Mouse (Mus musculus) mouse trophoblast stem cell (cell line): ENCODE results near the gene Tgfb3.

Source experiments
- in situ Hi-C, 2 experiments: fragments of 300-500 bp; cut with MseI, MboI; formaldehyde crosslinking; loops; 2 replicates in 1 of 2; 3 replicates in 1 of 2; pipeline ENCODE4 v1.15.1; 2025

Gene Tgfb3

GRCm38 (mm10) chr12:86036368-86037166, 42.3 kb downstream of the Tgfb3 start:
- in situ Hi-C loops: no loop called here

- in situ Hi-C loops: no loop called here
Observed at GRCm38 (mm10) chr12:86035586-86035985, 43.3 kb downstream of the Tgfb3 start.

- in situ Hi-C loops: no loop called here
Observed at GRCm38 (mm10) chr12:86030932-86031331, 47.9 kb downstream of the Tgfb3 start.

GRCm38 (mm10) chr12:86027747-86028146, 51.1 kb downstream of the Tgfb3 start:
- in situ Hi-C loops: no loop called here

GRCm38 (mm10) chr12:86027000-86027399, 51.8 kb downstream of the Tgfb3 start:
- in situ Hi-C loops: no loop called here

GRCm38 (mm10) chr12:86025480-86025879, 53.4 kb downstream of the Tgfb3 start:
- in situ Hi-C loops: no loop called here

- in situ Hi-C loops: no loop called here
Observed at GRCm38 (mm10) chr12:86024426-86024825, 54.4 kb downstream of the Tgfb3 start.

- in situ Hi-C loops: no loop called here
Observed at GRCm38 (mm10) chr12:86023081-86023871, 55.6 kb downstream of the Tgfb3 start.

DNA sequence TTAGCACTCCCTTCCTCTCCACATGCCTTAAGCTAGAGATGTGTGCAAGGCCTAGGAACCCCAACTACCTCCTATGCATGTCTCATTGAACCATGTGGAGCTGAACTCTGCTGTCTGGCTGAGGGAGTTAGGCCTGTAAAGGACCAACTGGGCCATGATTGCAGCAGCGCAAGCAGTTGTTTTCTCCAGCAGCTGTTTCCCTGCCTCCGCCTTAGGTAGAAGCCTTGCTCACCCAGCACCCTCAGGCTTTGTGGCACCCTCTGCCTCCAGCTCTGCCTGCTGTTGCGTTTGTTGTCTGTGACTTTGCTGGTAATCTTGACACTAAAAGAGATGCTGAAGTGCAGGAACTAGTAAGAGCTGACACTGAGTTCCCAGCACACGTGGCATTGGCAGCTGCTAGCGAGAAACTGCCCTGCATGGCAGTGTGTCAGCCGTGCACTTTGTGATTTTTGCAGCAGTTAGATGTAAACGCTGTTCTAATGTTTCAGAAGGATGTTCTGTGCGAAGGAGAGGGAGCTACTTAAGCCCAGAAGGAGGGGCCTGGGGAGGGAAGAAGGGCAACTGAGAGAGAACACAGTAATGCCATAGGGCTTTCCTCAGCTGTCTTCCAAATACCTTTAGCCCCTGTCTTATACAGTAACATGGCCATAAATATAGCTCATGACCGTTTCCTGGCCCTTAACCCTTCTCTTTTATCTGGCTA, 56.4 kb downstream of the Tgfb3 start:
- in situ Hi-C loops: no loop called here

- in situ Hi-C loops: no loop called here
Observed at GRCm38 (mm10) chr12:86021583-86021982, 57.3 kb downstream of the Tgfb3 start.

DNA sequence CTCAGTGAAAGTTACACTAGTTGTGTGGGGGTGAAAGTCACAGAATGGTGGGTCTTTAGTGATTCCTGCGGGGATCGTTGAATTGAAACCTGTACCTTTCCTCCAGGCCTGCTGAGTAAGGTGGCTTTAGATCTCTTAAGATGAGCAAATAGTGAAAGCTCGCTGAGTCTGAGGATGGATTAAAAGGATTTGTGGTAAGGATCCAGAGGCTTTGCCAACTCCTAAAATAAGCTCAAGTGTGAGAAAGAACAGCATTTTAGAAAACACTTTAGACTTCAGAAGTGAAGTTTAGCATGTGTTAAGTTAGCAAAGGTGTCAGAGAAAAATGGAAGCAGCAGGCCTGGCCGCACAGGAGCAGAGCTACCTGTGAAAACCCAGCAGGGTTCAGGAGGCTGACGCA, 61.5 kb downstream of the Tgfb3 start:
- in situ Hi-C loops: no loop called here

GRCm38 (mm10) chr12:86015114-86015513, 63.7 kb downstream of the Tgfb3 start:
- in situ Hi-C loops: no loop called here

DNA sequence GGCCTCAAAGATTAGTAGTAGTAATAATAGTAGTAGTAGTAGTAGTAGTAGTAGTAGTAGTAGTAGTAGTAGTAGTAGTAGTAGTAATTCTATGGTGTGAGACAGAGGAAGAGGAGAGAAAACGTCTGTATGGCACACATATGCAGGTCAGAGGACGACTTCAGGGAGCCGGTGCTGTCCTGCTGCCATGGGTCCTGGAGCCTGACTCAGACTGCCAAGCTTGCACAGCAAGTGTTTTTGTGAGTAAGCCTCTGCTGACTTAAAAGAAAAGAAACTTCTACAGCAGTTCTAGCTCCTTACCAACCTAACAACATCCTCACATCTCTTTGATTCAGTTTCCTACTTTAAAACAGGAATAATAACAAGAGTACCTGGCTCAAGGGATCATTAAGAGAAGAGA, 64.2 kb downstream of the Tgfb3 start:
- in situ Hi-C loops: no loop called here

- in situ Hi-C loops: no loop called here
Observed at GRCm38 (mm10) chr12:86014174-86014573, 64.7 kb downstream of the Tgfb3 start.

- in situ Hi-C loops: no loop called here
Observed at GRCm38 (mm10) chr12:86012195-86012594, 66.6 kb downstream of the Tgfb3 start.

DNA sequence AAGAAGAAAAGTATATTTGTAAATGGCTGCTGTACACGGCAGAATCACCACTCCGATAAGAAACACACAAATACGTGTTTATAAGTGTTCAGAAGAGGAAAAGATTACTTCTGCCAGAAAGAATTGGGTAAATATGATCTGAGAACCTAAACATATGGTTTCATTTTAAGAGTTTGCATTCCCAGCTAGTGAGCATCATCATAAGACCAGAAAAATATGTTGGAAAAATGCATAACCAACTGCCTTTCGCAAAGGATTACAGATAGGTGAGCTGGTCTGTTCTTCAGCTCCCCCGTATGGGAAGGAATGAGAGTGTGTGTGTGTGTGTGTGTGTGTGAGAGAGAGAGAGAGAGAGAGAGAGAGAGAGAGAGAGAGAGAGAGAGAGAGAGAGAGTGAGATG, 68.2 kb downstream of the Tgfb3 start:
- in situ Hi-C loops: no loop called here

GRCm38 (mm10) chr12:86007377-86007776, 71.5 kb downstream of the Tgfb3 start:
- in situ Hi-C loops: no loop called here
